Mouse (Mus musculus) heart, embryonic 13.5 days (tissue): ENCODE measurements around the gene Prpsap1. TPM values are rescaled to one million over a fixed set of nuclear protein-coding genes. Genes with fewer than 3 reads are reported as not detected.

Source experiments
- ATAC-seq: fragments of 200-750 bp; cut with Nextera tagmentation; 2 replicates; pipeline ENCODE4 v1.8.0; 2017; ENCODE audit warnings: moderate TSS enrichment; ENCODE audit not compliant: insufficient number of reproducible peaks, low FRiP score, low TSS enrichment; ENCODE audit errors: extremely low read depth
- H3K27ac ChIP-seq: fragments of 300-500 bp; sonication (generic); replicated peaks from 2 replicates; pipeline ENCODE4 v1.5.1; 2015; ENCODE audit warnings: moderate library complexity, mild to moderate bottlenecking, inconsistent platforms
- H3K27me3 ChIP-seq: fragments of 300-500 bp; sonication (generic); replicated peaks from 2 replicates; pipeline ENCODE4 v1.6.1; 2015; ENCODE audit warnings: mild to moderate bottlenecking, inconsistent platforms
- H3K36me3 ChIP-seq: fragments of 300-500 bp; sonication (generic); 2 replicates; pipeline ENCODE4 v1.6.1; 2015; ENCODE audit warnings: mild to moderate bottlenecking, inconsistent platforms
- H3K4me1 ChIP-seq: fragments of 300-500 bp; sonication (generic); 2 replicates; pipeline ENCODE4 v1.6.1; 2015; ENCODE audit warnings: inconsistent platforms
- H3K4me2 ChIP-seq: fragments of 300-500 bp; sonication (generic); 2 replicates; pipeline ENCODE4 v1.6.1; 2015; ENCODE audit warnings: inconsistent platforms, mild to moderate bottlenecking, moderate library complexity
- H3K4me3 ChIP-seq: fragments of 300-500 bp; sonication (generic); 2 replicates; pipeline ENCODE4 v1.5.1; 2015; ENCODE audit warnings: moderate library complexity, mild to moderate bottlenecking, inconsistent platforms
- H3K9ac ChIP-seq: fragments of 300-500 bp; sonication (generic); 2 replicates; pipeline ENCODE4 v1.6.1; 2015; ENCODE audit warnings: inconsistent platforms, mild to moderate bottlenecking, moderate library complexity
- H3K9me3 ChIP-seq: fragments of 300-500 bp; sonication (generic); 2 replicates; pipeline ENCODE4 v1.6.1; 2016; ENCODE audit warnings: inconsistent platforms
- WGBS: fragments of 180-500 bp; shearing (Covaris S2); methylation state at CpG from one replicate; pipeline ENCODE4 v1.1.7; 2015; ENCODE audit warnings: mixed read lengths; 5-methylcytosine and 5-hydroxymethylcytosine counted together
- polyA plus RNA-seq: library from polyadenylated mRNA; unstranded; fragments of >200 nt; fragmentation: Nextera tagmentation; extraction: Ambion mirVana; gene quantifications from 2 replicates; pipeline ENCODE4 v1.2.1, GENCODE M21; 2015

Prpsap1 gene
- polyA plus RNA-seq, 1 experiment from 2014 or later: 90.2 TPM

GRCm38 (mm10) chr11:116424621-116425407 is 69.2 kb downstream of the Prpsap1 start:
- Histone ChIP-seq H3K9ac (no peak overlapping the region), H3K36me3 (no peaks in the 10 kb centered on the region), H3K9me3 (no peaks in the 10 kb centered on the region), H3K27ac (peak overlapping the region; percentile 48; the same call in 1 of the 2 replicates), H3K4me1 (peaks cover 26% of the 10 kb centered on the region), H3K27me3 (no peaks in the 10 kb centered on the region), H3K4me3 (no peak overlapping the region), H3K4me2 (no peak overlapping the region)
- no peak for ATAC-seq
- 37% methylated on average over 8 of the region's 8 CpGs for WGBS

- no peak for ATAC-seq
- Histone ChIP-seq H3K36me3 (no peaks in the 10 kb centered on the region), H3K9me3 (no peaks in the 10 kb centered on the region), H3K27me3 (no peaks in the 10 kb centered on the region), H3K4me2 (no peak overlapping the region), H3K4me3 (no peak overlapping the region), H3K4me1 (peaks cover 19% of the 10 kb centered on the region), H3K9ac (0 out of 2 replicates have a peak overlapping the region, but pooled peaks have one; percentile 28), H3K27ac (peak overlapping the region; percentile 48)
- WGBS: 69% methylated on average over 10 of the region's 10 CpGs
These were observed 70.0 kb downstream of the Prpsap1 start for GRCm38 (mm10) chr11:116423782-116424620.

DNA sequence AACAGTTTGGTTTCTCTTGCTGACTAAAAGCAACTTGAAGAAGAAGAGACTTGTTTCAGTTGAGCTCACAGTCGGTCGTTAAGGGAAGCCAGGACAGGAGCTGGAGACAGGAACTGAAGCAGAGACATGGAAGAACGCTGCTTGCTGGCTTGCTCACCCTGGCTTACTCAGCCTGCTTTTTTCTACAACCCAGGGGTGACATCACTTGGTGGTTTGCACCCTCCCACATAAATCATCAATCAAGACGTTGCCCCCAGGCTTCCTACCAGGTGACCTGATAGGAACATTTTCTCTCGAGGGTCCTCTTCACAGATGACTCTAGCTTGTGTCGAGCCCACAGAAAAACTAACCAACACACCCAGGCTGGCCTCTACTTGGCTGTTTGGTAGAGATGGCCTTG is 70.8 kb downstream of the Prpsap1 start:
- ATAC-seq: no peak
- 78% methylated on average over 6 of the region's 6 CpGs for WGBS
- Histone ChIP-seq H3K9ac (no peak overlapping the region), H3K36me3 (no peaks in the 10 kb centered on the region), H3K27ac (no peak overlapping the region), H3K4me2 (no peak overlapping the region), H3K4me1 (peaks cover 21% of the 10 kb centered on the region), H3K9me3 (no peaks in the 10 kb centered on the region), H3K4me3 (no peak overlapping the region), H3K27me3 (no peaks in the 10 kb centered on the region)

GRCm38 (mm10) chr11:116422562-116422961 is 71.4 kb downstream of the Prpsap1 start:
- Histone ChIP-seq H3K9ac (no peak overlapping the region), H3K4me2 (no peak overlapping the region), H3K4me3 (no peak overlapping the region), H3K36me3 (no peaks in the 10 kb centered on the region), H3K9me3 (no peaks in the 10 kb centered on the region), H3K27ac (no peak overlapping the region), H3K4me1 (peaks cover 22% of the 10 kb centered on the region), H3K27me3 (no peaks in the 10 kb centered on the region)
- WGBS: 70% methylated on average over 2 of the region's 2 CpGs
- ATAC-seq: no peak

DNA sequence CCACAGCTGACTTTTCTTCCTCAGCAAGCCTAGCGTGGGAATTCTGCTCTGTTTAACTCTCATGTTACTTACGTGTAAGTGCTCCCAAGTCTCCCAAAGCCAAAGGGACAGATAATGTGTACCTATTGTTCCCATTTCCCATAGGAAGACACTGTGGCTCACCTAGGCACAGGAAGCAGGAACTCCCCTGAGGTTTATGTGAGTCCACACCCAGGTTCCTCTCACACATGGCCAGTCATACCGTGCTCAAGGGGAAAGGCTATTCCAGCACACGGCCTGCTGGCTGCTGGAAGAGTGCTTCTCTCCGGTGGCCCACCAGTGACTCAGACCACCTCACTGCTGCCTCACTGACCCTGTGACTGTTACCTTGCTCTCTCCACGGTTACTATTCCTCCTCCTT is 72.9 kb downstream of the Prpsap1 start:
- Histone ChIP-seq H3K4me2 (no peak overlapping the region), H3K9ac (no peak overlapping the region), H3K4me1 (peaks cover 28% of the 10 kb centered on the region), H3K9me3 (no peaks in the 10 kb centered on the region), H3K4me3 (no peak overlapping the region), H3K27ac (no peak overlapping the region), H3K36me3 (no peaks in the 10 kb centered on the region), H3K27me3 (no peaks in the 10 kb centered on the region)
- 70% methylated on average over 6 of the region's 6 CpGs for WGBS
- ATAC-seq: no peak

Other genes starting within 250 kb of the Prpsap1 start
- 63.6 and 64.6 TPM in 2 replicates for gene Srp68, start 220.0 kb downstream of the Prpsap1 start, polyA plus RNA-seq
- not detected in 2 replicates for gene Galr2, start 213.3 kb downstream of the Prpsap1 start, polyA plus RNA-seq
- gene Exoc7, start 187.0 kb downstream of the Prpsap1 start, polyA plus RNA-seq: 45.0 and 46.0 TPM in 2 replicates
- 0.09 and 0.14 TPM in 2 replicates for gene Foxj1, start 158.8 kb downstream of the Prpsap1 start, polyA plus RNA-seq
- gene Rnf157, start 81.2 kb downstream of the Prpsap1 start, polyA plus RNA-seq: 4.0 and 6.1 TPM in 2 replicates
- gene Ubald2, start 60.1 kb downstream of the Prpsap1 start, polyA plus RNA-seq: 31.0 and 32.3 TPM in 2 replicates
- gene Qrich2, start 28.0 kb downstream of the Prpsap1 start, polyA plus RNA-seq: not detected in 2 replicates
- 2.0 and 2.6 TPM in 2 replicates for gene Sphk1, start 36.7 kb upstream of the Prpsap1 start, polyA plus RNA-seq
- gene Ube2o, start 87.2 kb upstream of the Prpsap1 start, polyA plus RNA-seq: 7.9 and 8.3 TPM in 2 replicates
- gene Aanat, start 92.2 kb upstream of the Prpsap1 start, polyA plus RNA-seq: not detected in 2 replicates
- gene Rhbdf2, start 132.8 kb upstream of the Prpsap1 start, polyA plus RNA-seq: 7.2 and 8.0 TPM in 2 replicates
- gene Prcd, start 159.3 kb upstream of the Prpsap1 start, polyA plus RNA-seq: 0.51 and 0.93 TPM in 2 replicates
- 2.6 TPM in 2 replicates for gene Cygb, start 160.1 kb upstream of the Prpsap1 start, polyA plus RNA-seq